Mouse (Mus musculus) splenic B cell, adult 2 months (primary cell): ENCODE data around the gene Etnk2.

Experiments
- DNase-seq: peaks from one replicate; pipeline ENCODE4 v3.0.0-alpha.2; 2011; ENCODE audit warnings: low read depth, low spot score
- H3K27me3 ChIP-seq: 2 replicates; pipeline ENCODE4 v1.6.1; 2012; ENCODE audit warnings: mild to moderate bottlenecking, low read length, moderate library complexity, mixed read lengths; ENCODE audit not compliant: control insufficient read depth, poor library complexity, insufficient read depth, severe bottlenecking
- H3K36me3 ChIP-seq: 2 replicates; pipeline ENCODE4 v1.6.1; 2012; ENCODE audit warnings: mild to moderate bottlenecking, low read length, moderate library complexity, mixed read lengths; ENCODE audit not compliant: control insufficient read depth, poor library complexity, insufficient read depth, severe bottlenecking

The Etnk2 gene

GRCm38 (mm10) chr1:133364890-133365289 is 1.5 kb downstream of the Etnk2 start:
- no peak for DNase-seq
- H3K36me3 ChIP-seq = no peaks in the 10 kb centered on the region
- H3K27me3 ChIP-seq = peaks cover 5% of the 10 kb centered on the region

- no peaks in the 10 kb centered on the region for H3K36me3 ChIP-seq
- peaks cover 5% of the 10 kb centered on the region for H3K27me3 ChIP-seq
- DNase-seq = no peak
Measured at GRCm38 (mm10) chr1:133366951-133367605, 3.7 kb downstream of the Etnk2 start.

- Histone ChIP-seq H3K27me3 (peaks cover 5% of the 10 kb centered on the region), H3K36me3 (no peaks in the 10 kb centered on the region)
- peak; percentile 23 for DNase-seq
Measured at GRCm38 (mm10) chr1:133367606-133368488, 4.5 kb downstream of the Etnk2 start.

GRCm38 (mm10) chr1:133368644-133369043 is 5.3 kb downstream of the Etnk2 start:
- H3K27me3 ChIP-seq = peaks cover 5% of the 10 kb centered on the region
- no peak for DNase-seq

GRCm38 (mm10) chr1:133370352-133370751 is 7.0 kb downstream of the Etnk2 start:
- no peaks in the 10 kb centered on the region for H3K36me3 ChIP-seq
- no peaks in the 10 kb centered on the region for H3K27me3 ChIP-seq
- DNase-seq = no peak

More at GRCm38 (mm10) chr1:133368644-133369043, 5.3 kb downstream of the Etnk2 start:
- H3K36me3 ChIP-seq = no peaks in the 10 kb centered on the region

- Histone ChIP-seq H3K36me3 (no peaks in the 10 kb centered on the region), H3K27me3 (no peaks in the 10 kb centered on the region)
- no peak for DNase-seq
Measured at GRCm38 (mm10) chr1:133371431-133371830, 8.1 kb downstream of the Etnk2 start.

DNA sequence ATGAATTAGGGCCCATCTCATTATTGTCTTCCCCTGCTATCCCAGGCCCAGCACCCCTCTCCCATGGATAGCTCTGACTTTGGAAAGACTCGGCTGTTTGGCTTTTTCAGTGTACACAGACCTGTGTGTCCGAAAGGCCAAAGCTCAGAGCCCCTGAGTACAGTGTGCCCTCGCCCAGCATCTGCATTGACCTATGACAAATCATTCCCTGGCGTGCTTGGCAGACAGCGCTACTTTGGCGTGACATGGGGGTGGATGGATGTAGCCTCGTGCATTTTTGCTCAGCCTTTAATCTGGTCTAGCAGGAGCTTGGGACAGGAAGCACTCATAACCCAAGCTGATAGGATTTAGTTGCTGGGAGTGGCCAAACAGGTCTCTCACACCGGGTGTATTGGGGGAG is 8.7 kb downstream of the Etnk2 start:
- no peaks in the 10 kb centered on the region for H3K36me3 ChIP-seq
- no peaks in the 10 kb centered on the region for H3K27me3 ChIP-seq
- no peak for DNase-seq

GRCm38 (mm10) chr1:133375696-133376346 is 12.4 kb downstream of the Etnk2 start:
- no peaks in the 10 kb centered on the region for H3K36me3 ChIP-seq
- no peaks in the 10 kb centered on the region for H3K27me3 ChIP-seq
- DNase-seq = no peak

DNA sequence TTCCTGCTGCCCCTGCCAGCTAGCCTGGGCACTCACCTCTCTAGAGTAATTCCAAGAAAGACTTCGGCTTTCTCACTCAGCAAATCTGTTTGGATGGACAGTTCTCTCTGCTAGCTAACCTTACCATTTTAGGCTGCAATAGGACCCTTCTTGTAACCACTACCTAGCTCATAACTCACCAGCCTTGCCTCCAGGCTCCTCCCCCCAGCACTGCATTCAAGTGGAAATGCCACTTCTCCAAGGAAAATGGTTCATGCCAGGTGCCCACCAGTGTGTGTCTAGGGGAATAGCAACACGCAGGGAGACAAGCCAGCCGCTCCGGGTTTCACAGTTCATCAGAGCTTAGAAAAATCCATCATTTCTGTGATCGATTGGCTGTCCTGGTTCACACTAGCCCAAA is 14.2 kb downstream of the Etnk2 start:
- Histone ChIP-seq H3K27me3 (no peaks in the 10 kb centered on the region), H3K36me3 (no peaks in the 10 kb centered on the region)
- DNase-seq = no peak

DNA sequence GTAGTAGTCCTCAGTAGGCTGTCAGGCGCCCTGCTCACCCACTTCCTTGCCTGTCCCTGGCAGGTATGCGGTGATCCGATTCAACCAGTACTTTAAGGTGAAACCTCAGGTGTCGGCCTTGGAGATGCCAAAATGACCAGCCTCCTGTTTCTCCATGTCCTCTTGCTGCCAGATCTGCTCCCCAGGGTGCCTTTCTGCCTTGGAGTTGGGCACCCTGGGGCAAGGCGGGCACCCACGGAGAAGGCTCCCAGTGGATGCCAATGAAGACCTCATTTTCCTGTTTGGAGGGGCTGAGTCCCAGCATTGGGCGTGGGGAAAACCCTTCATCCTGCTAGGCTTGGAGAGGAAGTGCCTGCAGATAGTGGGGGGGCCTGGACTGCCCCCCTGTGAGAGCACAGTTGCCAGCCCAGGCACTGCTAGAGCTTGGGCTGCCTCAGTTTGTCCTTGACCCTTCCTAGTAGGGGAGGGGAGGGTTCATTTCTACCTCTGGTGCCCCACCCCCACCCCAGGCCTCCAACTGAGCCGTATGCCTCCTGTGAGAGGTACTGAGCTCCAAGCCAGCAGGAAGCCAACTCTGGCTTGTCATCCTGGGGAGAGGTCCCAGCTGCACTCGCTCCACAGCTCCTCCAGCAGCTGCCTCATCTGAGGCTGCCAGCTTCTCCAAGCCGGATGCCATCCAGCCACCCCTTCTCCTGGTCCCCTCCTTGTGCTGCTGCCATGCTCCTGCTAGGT is 16.0 kb downstream of the Etnk2 start:
- Histone ChIP-seq H3K27me3 (no peaks in the 10 kb centered on the region), H3K36me3 (no peaks in the 10 kb centered on the region)
- DNase-seq = no peak

- H3K36me3 ChIP-seq = no peaks in the 10 kb centered on the region
- no peak for DNase-seq
- H3K27me3 ChIP-seq = no peaks in the 10 kb centered on the region
Measured at GRCm38 (mm10) chr1:133379986-133380320, 16.6 kb downstream of the Etnk2 start.

DNA sequence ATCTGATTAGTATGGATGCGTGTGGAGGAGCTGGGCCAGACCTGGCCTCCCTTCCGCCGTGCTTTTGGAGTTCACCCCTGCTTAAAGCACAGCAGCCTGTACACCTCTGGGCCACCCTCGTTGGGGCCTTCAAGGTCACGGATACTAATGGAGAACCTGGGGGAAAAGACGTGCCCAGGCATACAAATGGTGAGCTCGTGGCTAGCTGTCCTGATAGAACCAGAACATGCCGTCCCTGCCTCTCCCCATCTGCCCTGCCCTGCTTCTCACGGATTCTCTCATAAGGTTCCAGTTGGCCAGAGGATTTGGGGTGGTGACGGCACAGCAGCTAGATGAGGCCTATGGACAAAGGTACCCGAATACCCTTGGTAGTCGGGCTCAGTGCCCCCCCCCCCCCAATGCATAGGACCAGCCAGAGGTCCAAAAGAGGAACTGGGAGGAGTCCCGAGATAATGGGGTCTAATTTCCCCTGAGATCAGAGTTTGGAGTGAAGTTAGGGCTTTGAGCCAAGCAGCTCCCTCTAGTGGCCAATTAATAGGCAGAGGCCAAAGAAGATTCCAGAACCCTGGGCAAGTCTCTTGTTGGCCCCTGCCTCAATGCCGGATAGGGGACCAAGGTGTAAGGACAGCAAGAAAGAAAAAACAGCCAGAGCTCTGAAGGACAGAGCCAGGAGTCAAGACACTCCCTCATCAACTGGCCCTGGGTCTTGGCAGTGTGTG is 17.1 kb downstream of the Etnk2 start:
- peak; percentile 74 for DNase-seq
- no peaks in the 10 kb centered on the region for H3K27me3 ChIP-seq

GRCm38 (mm10) chr1:133382008-133382407 is 18.6 kb downstream of the Etnk2 start:
- H3K27me3 ChIP-seq = no peaks in the 10 kb centered on the region
- peak; percentile 84 for DNase-seq
- no peaks in the 10 kb centered on the region for H3K36me3 ChIP-seq

More for the DNA sequence above, 17.1 kb downstream of the Etnk2 start:
- no peaks in the 10 kb centered on the region for H3K36me3 ChIP-seq

- DNase-seq = no peak
- Histone ChIP-seq H3K27me3 (no peaks in the 10 kb centered on the region), H3K36me3 (no peaks in the 10 kb centered on the region)
Measured at GRCm38 (mm10) chr1:133382552-133383155, 19.3 kb downstream of the Etnk2 start.
